Mouse (Mus musculus) heart, embryonic 11.5 days (tissue): ENCODE results near the gene Fbxl17. TPM values are rescaled to one million over a fixed set of nuclear protein-coding genes. Genes with fewer than 3 reads are reported as not detected.
A peak's percentile ranks its signal among the peaks of the same experiment; 100 is the strongest.

Source experiments
- ATAC-seq: fragments of 200-750 bp; cut with Nextera tagmentation; replicated peaks from 2 replicates; pipeline ENCODE4 v1.8.0; 2017; ENCODE audit warnings: moderate library complexity; ENCODE audit not compliant: insufficient number of reproducible peaks, low FRiP score, low TSS enrichment
- H3K27ac ChIP-seq: fragments of 300-500 bp; sonication (generic); 2 replicates; pipeline ENCODE4 v1.5.1; 2014; ENCODE audit warnings: mild to moderate bottlenecking, low read depth, low read length
- H3K27me3 ChIP-seq: fragments of 300-500 bp; sonication (generic); 2 replicates; pipeline ENCODE4 v1.6.1; 2014; ENCODE audit warnings: mild to moderate bottlenecking, low read length, mixed read lengths; ENCODE audit not compliant: control insufficient read depth, insufficient read depth
- H3K36me3 ChIP-seq: fragments of 300-500 bp; sonication (generic); 2 replicates; pipeline ENCODE4 v1.6.1; 2014; ENCODE audit warnings: mild to moderate bottlenecking, low read length, moderate library complexity, mixed read lengths; ENCODE audit not compliant: control insufficient read depth, insufficient read depth
- H3K4me1 ChIP-seq: fragments of 300-500 bp; sonication (generic); 2 replicates; pipeline ENCODE4 v1.6.1; 2014; ENCODE audit warnings: low read length; ENCODE audit not compliant: control insufficient read depth, insufficient read depth
- H3K4me2 ChIP-seq: fragments of 300-500 bp; sonication (generic); 2 replicates; pipeline ENCODE4 v1.6.1; 2014; ENCODE audit warnings: mild to moderate bottlenecking, moderate library complexity
- H3K4me3 ChIP-seq: fragments of 300-500 bp; sonication (generic); 2 replicates; pipeline ENCODE4 v1.5.1; 2014; ENCODE audit warnings: low read depth, low read length
- H3K9ac ChIP-seq: fragments of 300-500 bp; sonication (generic); 2 replicates; pipeline ENCODE4 v1.6.1; 2014; ENCODE audit warnings: mild to moderate bottlenecking, low read depth, low read length, moderate library complexity
- H3K9me3 ChIP-seq: fragments of 300-500 bp; sonication (generic); replicated peaks from 2 replicates; pipeline ENCODE4 v1.6.1; 2016; ENCODE audit warnings: low read length; ENCODE audit not compliant: control insufficient read depth
- WGBS: fragments of 180-500 bp; shearing (Covaris S2); extraction: QIAGEN DNeasy Blood & Tissue Kit; methylation state at CpG from one replicate; pipeline ENCODE4 v1.1.7; 2014; ENCODE audit not compliant: insufficient replicate concordance; 5-methylcytosine and 5-hydroxymethylcytosine counted together
- polyA plus RNA-seq: library from polyadenylated mRNA; unstranded; fragments of >200 nt; fragmentation: Nextera tagmentation; extraction: Ambion mirVana; gene quantifications from 2 replicates; pipeline ENCODE4 v1.2.1, GENCODE M21; 2014

The Fbxl17 gene
- polyA plus RNA-seq, 1 experiment from 2014 or later = 6.4 TPM

GRCm38 (mm10) chr17:63492665-63493273, 7.0 kb downstream of the Fbxl17 start:
- 60% methylated on average over 8 of the region's 8 CpGs for WGBS
- Histone ChIP-seq H3K27ac (peak overlapping the region; percentile 60), H3K4me1 (peaks cover 20% of the 10 kb centered on the region), H3K27me3 (no peaks in the 10 kb centered on the region), H3K9ac (no peak overlapping the region), H3K36me3 (peaks cover 2% of the 10 kb centered on the region; the same call in 1 of the 2 replicates), H3K4me2 (peak overlapping the region; percentile 35), H3K9me3 (no peaks in the 10 kb centered on the region), H3K4me3 (0 out of 2 replicates have a peak overlapping the region, but pooled peaks have one; percentile 12)
- ATAC-seq = no peak; the same call in 1 of the 2 replicates

DNA sequence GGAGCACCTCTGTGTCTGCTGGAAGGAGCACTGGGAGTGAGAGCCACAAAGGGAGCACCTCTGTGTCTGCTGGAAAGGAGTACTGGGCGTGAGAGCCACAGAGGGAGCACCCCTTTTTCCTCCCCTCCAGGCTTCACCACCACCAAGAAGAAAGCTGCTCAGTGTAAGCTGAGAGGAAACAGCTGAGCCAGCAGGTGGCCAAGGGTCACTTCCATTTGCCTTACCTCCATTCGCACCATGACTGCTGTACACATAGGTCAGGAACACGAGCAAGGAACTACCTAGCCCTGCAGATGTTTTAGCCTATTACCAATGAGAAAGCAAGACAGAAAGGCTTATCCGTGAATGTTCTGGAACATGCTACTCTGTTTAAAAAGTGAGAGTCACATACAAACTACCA, 10.3 kb downstream of the Fbxl17 start:
- Histone ChIP-seq H3K27me3 (no peaks in the 10 kb centered on the region), H3K9me3 (no peaks in the 10 kb centered on the region), H3K36me3 (peaks cover 4% of the 10 kb centered on the region; the same call in 1 of the 2 replicates), H3K4me3 (no peak overlapping the region), H3K27ac (no peak overlapping the region), H3K9ac (no peak overlapping the region), H3K4me1 (peaks cover 7% of the 10 kb centered on the region), H3K4me2 (no peak overlapping the region)
- WGBS = 88% methylated on average over 4 of the region's 4 CpGs
- no peak for ATAC-seq

- no peak for ATAC-seq
- Histone ChIP-seq H3K36me3 (no peaks in the 10 kb centered on the region), H3K27me3 (no peaks in the 10 kb centered on the region), H3K4me1 (peaks cover 9% of the 10 kb centered on the region; the same call in 1 of the 2 replicates), H3K9ac (no peak overlapping the region), H3K4me2 (no peak overlapping the region), H3K27ac (no peak overlapping the region), H3K4me3 (no peak overlapping the region), H3K9me3 (no peaks in the 10 kb centered on the region)
- 9% methylated on average over 6 of the region's 6 CpGs for WGBS
Observed at GRCm38 (mm10) chr17:63467866-63468265, 32.0 kb downstream of the Fbxl17 start.

DNA sequence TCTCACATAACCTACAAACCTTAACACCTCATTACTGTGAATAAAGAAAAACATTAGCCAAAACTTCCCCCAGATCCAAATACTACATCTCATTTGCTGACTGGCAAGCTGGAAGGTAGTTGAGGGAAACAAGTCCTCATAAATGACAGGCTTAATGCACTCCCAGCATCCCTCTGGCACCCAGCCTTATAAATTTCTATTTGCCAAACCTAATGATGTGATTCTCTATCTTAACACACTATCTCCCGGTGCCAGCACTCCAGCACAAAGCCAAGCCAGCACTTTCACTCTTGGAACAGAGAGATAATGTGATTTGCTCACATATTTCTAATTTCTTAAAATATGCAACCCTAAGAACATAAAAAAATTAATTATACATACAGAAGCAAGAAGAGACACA, 34.6 kb downstream of the Fbxl17 start:
- Histone ChIP-seq H3K4me3 (no peak overlapping the region), H3K4me2 (no peak overlapping the region), H3K4me1 (peaks cover 9% of the 10 kb centered on the region; the same call in 1 of the 2 replicates), H3K9ac (no peak overlapping the region), H3K27me3 (no peaks in the 10 kb centered on the region), H3K27ac (no peak overlapping the region), H3K9me3 (no peaks in the 10 kb centered on the region), H3K36me3 (no peaks in the 10 kb centered on the region)
- 76% methylated on average over 1 of the region's 1 CpGs for WGBS
- no peak for ATAC-seq

GRCm38 (mm10) chr17:63462512-63462911, 37.3 kb downstream of the Fbxl17 start:
- WGBS = 61% methylated on average over 7 of the region's 7 CpGs
- H3K4me3 ChIP-seq = no peak overlapping the region

DNA sequence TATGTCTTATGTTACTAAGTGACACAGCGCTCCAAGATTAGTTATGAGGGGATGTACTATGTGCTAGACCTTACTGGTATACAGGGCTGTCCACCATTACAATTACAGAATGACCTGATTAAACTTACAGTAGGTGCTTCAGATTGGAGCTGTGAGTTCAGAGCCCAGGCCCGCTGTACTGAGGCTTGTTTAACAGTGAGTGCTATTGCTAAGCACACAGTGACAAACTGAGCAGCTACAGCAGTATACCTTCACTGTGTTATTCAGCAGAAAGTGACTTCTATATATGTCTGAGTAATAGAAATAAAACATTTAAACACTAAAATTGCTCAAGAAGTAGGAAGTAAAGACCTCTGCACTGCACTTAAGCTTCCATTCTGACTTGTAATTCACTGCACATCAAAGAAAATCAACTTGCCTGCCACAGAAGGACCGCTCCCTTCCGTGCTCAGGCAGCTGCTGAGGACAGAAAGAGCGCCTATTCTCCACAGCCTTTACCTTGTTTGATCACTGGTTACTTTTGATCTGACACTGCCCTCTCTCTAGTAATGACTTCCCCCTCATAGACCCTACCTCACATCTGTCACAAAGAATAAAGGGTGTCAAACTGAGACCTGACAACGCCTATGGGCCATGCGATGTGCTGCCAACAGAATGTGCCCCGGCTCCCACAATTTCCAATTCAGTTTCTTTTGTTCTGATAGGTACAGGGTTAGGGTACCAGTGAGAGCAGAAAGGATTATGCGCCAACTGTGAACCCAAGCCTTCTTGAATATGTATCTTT, 39.9 kb downstream of the Fbxl17 start:
- Histone ChIP-seq H3K4me3 (no peak overlapping the region), H3K27ac (no peak overlapping the region), H3K36me3 (0 out of 2 replicates have a peak, but pooled peaks cover 2% of the 10 kb centered on the region), H3K4me2 (no peak overlapping the region), H3K27me3 (no peaks in the 10 kb centered on the region), H3K4me1 (no peaks in the 10 kb centered on the region), H3K9me3 (no peaks in the 10 kb centered on the region), H3K9ac (no peak overlapping the region)
- WGBS = 79% methylated on average over 9 of the region's 9 CpGs
- ATAC-seq = no peak

More at GRCm38 (mm10) chr17:63462512-63462911, 37.3 kb downstream of the Fbxl17 start:
- Histone ChIP-seq H3K4me2 (no peak overlapping the region), H3K4me1 (peaks cover 9% of the 10 kb centered on the region; the same call in 1 of the 2 replicates), H3K36me3 (no peaks in the 10 kb centered on the region), H3K9me3 (no peaks in the 10 kb centered on the region), H3K27ac (0 out of 2 replicates have a peak overlapping the region, but pooled peaks have one; percentile 23), H3K9ac (no peak overlapping the region), H3K27me3 (no peaks in the 10 kb centered on the region)
- ATAC-seq = no peak

- Histone ChIP-seq H3K36me3 (0 out of 2 replicates have a peak, but pooled peaks cover 2% of the 10 kb centered on the region), H3K9ac (no peak overlapping the region), H3K4me1 (no peaks in the 10 kb centered on the region), H3K27ac (no peak overlapping the region), H3K27me3 (no peaks in the 10 kb centered on the region), H3K9me3 (no peaks in the 10 kb centered on the region), H3K4me3 (no peak overlapping the region), H3K4me2 (no peak overlapping the region)
- ATAC-seq = no peak
- WGBS = 98% methylated on average over 3 of the region's 3 CpGs
Observed at GRCm38 (mm10) chr17:63458052-63458451, 41.8 kb downstream of the Fbxl17 start.

DNA sequence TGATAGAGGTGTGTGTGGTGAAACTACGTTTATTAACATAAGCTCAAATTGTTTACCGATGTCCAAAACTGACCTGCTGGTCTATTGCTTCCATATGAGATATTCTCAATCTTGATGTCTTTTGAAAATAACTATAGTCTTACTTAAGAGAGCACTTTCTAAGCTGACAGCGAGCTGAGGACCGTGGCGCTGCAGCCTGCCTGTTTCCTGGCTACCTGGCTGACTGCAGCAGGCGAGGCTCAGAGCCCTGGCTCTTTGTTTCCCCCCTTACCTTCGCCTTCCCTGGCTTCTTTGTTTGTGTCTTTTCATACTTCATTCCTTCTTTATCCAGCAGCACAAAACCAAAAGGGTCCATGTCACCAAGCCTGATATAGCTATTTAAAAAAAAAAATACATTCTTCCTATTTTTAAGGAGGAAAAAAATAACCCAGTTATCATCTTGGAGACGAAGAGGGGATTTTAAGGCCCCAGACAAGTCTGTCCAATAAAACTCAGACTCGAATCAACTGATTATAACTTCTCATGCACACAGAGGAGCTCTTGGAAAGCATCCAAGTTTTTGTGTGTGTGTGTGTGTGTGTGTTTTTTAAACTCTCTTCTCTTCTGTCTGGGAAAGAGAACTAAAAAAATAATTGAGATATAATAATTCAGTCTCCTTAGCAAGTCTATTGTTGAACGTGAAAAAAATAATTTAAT, 48.4 kb downstream of the Fbxl17 start:
- peak overlapping the region; percentile 29; the same call in 1 of the 2 replicates for H3K27ac ChIP-seq
- H3K9ac ChIP-seq = no peak overlapping the region
- no peaks in the 10 kb centered on the region; the same call in 1 of the 2 replicates for H3K4me1 ChIP-seq
- H3K36me3 ChIP-seq = 0 out of 2 replicates have a peak, but pooled peaks cover 2% of the 10 kb centered on the region
- no peak for ATAC-seq
- no peaks in the 10 kb centered on the region for H3K9me3 ChIP-seq
- 71% methylated on average over 10 of the region's 10 CpGs for WGBS
- no peaks in the 10 kb centered on the region for H3K27me3 ChIP-seq
- H3K4me3 ChIP-seq = no peak overlapping the region
- H3K4me2 ChIP-seq = no peak overlapping the region
